ENCODE assay signal across 9 mouse cellular contexts in the genomic region with DNA sequence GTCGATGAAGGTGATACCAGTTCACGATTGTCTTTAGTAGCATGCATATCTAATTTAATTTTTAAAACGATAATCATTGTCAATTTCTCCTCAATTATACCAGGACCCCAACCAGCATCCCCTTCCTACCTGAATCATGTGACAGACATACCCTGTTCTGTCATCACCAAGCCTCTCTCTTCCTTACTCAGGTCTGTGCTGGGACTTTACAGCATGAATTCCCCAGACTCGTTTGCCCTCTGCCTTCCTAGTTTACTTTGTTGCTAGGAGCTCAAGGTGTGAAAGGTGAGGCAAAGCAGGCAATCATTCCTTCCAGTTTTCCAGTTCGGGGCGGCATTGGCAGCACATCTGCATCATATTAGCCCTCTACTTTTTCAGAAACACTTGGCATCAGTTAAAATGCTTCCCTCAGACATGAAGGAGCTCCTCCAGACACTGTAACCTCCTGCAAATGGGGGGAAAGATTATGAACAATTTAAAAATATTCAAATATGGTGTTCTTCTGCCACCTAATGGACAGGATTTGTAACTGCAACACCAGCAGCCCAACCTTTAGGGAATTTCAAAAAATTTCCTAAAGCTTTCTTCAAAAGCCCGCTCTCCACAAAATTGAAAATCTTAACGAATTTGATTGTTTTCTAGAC. TPM values are rescaled to one million over a fixed set of nuclear protein-coding genes. Genes with fewer than 3 reads are reported as not detected.
A peak's percentile ranks its signal among the peaks of the same experiment; 100 is the strongest.
DNase-seq lines count a peak whose midpoint lies in the region; ATAC-seq and TF ChIP-seq lines count a peak whose summit lies in the region.
"Had no signal": no experiment of that assay in that cellular context is flagged by ENCODE, and none has a peak within 500 bp of the region (broad histone marks: within the 10 kb centered on the region; RNA-seq: fewer than 3 reads in every experiment).

No protein-coding gene starts in this region.

- H3K9ac ChIP-seq in heart, postnatal 0 days (replicated peaks; ENCODE audit: low read depth, low read length) = no peak overlapping the region
- H3K9ac ChIP-seq in hindbrain, postnatal 0 days (replicated peaks; ENCODE audit: low read length) = no peak overlapping the region
- H3K9ac ChIP-seq: stomach, embryonic 15.5 days had no signal

- WGBS in heart, postnatal 0 days = 42% methylated on average over 8 of the region's 8 CpGs
- WGBS in hindbrain, postnatal 0 days = 53% methylated on average over 8 of the region's 8 CpGs

- H3K36me3 ChIP-seq in heart, postnatal 0 days (replicated peaks; ENCODE audit: control insufficient read depth, insufficient read depth, low read length) = no peaks in the 10 kb centered on the region
- no peaks in the 10 kb centered on the region for H3K36me3 ChIP-seq in hindbrain, postnatal 0 days (ENCODE audit: insufficient read depth, low read length)
- H3K36me3 ChIP-seq: stomach, embryonic 15.5 days had no signal

- no peak for TF ChIP-seq EP300 in heart, postnatal 0 days (IDR thresholded peaks at IDR 0.05; ENCODE audit: low read depth)

- peak; percentile 53 for DNase-seq in heart, postnatal 0 days (ENCODE audit: low spot score)
- no peak for DNase-seq in heart, postnatal 14 days
- DNase-seq in CD4-positive, CD25-positive, alpha-beta regulatory T cell, adult 2 months (ENCODE audit: low read depth, low spot score) = peak; percentile 41
- DNase-seq in hindbrain, postnatal 0 days (ENCODE audit: low spot score) = peak; percentile 74
- peak; percentile 29 for DNase-seq in neural tube, embryonic 10.5 days (ENCODE audit: extremely low spot score, low spot score)
- no peak for DNase-seq in thymus, postnatal 25 days
- DNase-seq in spleen, postnatal 36 days (ENCODE audit: low spot score in 2 of 2) = no peak

- H3K27me3 ChIP-seq in heart, postnatal 0 days (ENCODE audit: control insufficient read depth, insufficient read depth, low read length) = no peaks in the 10 kb centered on the region
- no peaks in the 10 kb centered on the region for H3K27me3 ChIP-seq in hindbrain, postnatal 0 days (ENCODE audit: insufficient read depth, low read length)
- H3K27me3 ChIP-seq: stomach, embryonic 15.5 days had no signal

- no peak overlapping the region for H3K27ac ChIP-seq in heart, postnatal 0 days (ENCODE audit: low read depth)
- no peak overlapping the region for H3K27ac ChIP-seq in hindbrain, postnatal 0 days
- H3K27ac ChIP-seq: stomach, embryonic 15.5 days had no signal

- H3K4me3 ChIP-seq in heart, postnatal 0 days (ENCODE audit: low read depth, low read length) = no peak overlapping the region
- H3K4me3 ChIP-seq in hindbrain, postnatal 0 days (ENCODE audit: low read length) = no peak overlapping the region
- H3K4me3 ChIP-seq: stomach, embryonic 15.5 days had no signal

- intact Hi-C loops in heart, postnatal 14 days (cut with DNase I) = loop anchor here (10.0 kb wide), 1 partner anchor 652 kb away; a partner anchor contains a TSS

- ATAC-seq in heart, postnatal 0 days (ENCODE audit: insufficient read depth, low read depth) = no peak
- peak; percentile 92 for ATAC-seq in common myeloid progenitor, adult 5-6 weeks (replicated peaks; ENCODE audit: low read depth, poor library complexity, severe bottlenecking)
- peak; percentile 73 for ATAC-seq in hindbrain, postnatal 0 days

- peak; percentile 59 for TF ChIP-seq CTCF in heart, postnatal 0 days (IDR thresholded peaks at IDR 0.05; ENCODE audit: low read depth)
- TF ChIP-seq CTCF in hindbrain, postnatal 0 days (IDR thresholded peaks at IDR 0.05; ENCODE audit: low read depth) = peak; percentile 76

- H3K4me1 ChIP-seq in heart, postnatal 0 days (ENCODE audit: control insufficient read depth, insufficient read depth) = no peaks in the 10 kb centered on the region
- H3K4me1 ChIP-seq in hindbrain, postnatal 0 days (ENCODE audit: insufficient read depth, low read length) = no peaks in the 10 kb centered on the region
- H3K4me1 ChIP-seq: stomach, embryonic 15.5 days had no signal

- H3K4me2 ChIP-seq in heart, postnatal 0 days (ENCODE audit: low read depth, low read length) = no peak overlapping the region
- H3K4me2 ChIP-seq in hindbrain, postnatal 0 days (ENCODE audit: low read depth, low read length) = no peak overlapping the region
- H3K4me2 ChIP-seq: stomach, embryonic 15.5 days had no signal

- no peaks in the 10 kb centered on the region for H3K9me3 ChIP-seq in heart, postnatal 0 days (replicated peaks; ENCODE audit: control insufficient read depth, low read length)
- no peaks in the 10 kb centered on the region for H3K9me3 ChIP-seq in hindbrain, postnatal 0 days (ENCODE audit: low read length)
- H3K9me3 ChIP-seq: stomach, embryonic 15.5 days had no signal

RNA-seq across cellular contexts. Expression of a gene that starts 36.3 kb away (rescaled TPM):
- total RNA-seq in heart, postnatal 0 days (2014; rRNA removed; ENCODE audit: low replicate concordance) = 5.6 and 10.6 TPM in 2 replicates
- 7.0 and 8.2 TPM in 2 replicates for polyA plus RNA-seq in heart, postnatal 0 days (2015; fragmentation: Nextera tagmentation; extraction: Ambion mirVana)
- 10 to 100 TPM; 32.7 to 35.9 TPM for total RNA-seq in heart, postnatal 14 days (2021)
- total RNA-seq in common myeloid progenitor, adult 5-6 weeks (2017) = not detected in 2 replicates
- total RNA-seq in hindbrain, postnatal 0 days (2014; rRNA removed) = 0.58 and 0.75 TPM in 2 replicates
- polyA plus RNA-seq in hindbrain, postnatal 0 days (2015; fragmentation: Nextera tagmentation; extraction: Ambion mirVana) = 0.79 and 1.2 TPM in 2 replicates

RNA-seq across cellular contexts. Expression of a gene that starts 49.4 kb away (rescaled TPM):
- total RNA-seq in heart, postnatal 0 days (2014; rRNA removed; ENCODE audit: low replicate concordance) = 136 and 152 TPM in 2 replicates
- polyA plus RNA-seq in heart, postnatal 0 days (2015; fragmentation: Nextera tagmentation; extraction: Ambion mirVana) = 258 and 265 TPM in 2 replicates
- 100 to 1,000 TPM; 116 to 119 TPM for total RNA-seq in heart, postnatal 14 days (2021)
- total RNA-seq in common myeloid progenitor, adult 5-6 weeks (2017) = 103 and 114 TPM in 2 replicates
- total RNA-seq in hindbrain, postnatal 0 days (2014; rRNA removed) = 106 and 108 TPM in 2 replicates
- 170 and 175 TPM in 2 replicates for polyA plus RNA-seq in hindbrain, postnatal 0 days (2015; fragmentation: Nextera tagmentation; extraction: Ambion mirVana)

Comparison
In these comparisons a context has a peak if more than half of its experiments do, and no peak if none do; other contexts are left out.
1. DNase-seq: peak in heart, postnatal 0 days (single experiment), CD4-positive, CD25-positive, alpha-beta regulatory T cell, adult 2 months (single experiment), hindbrain, postnatal 0 days (single experiment) and neural tube, embryonic 10.5 days (single experiment); none in heart, postnatal 14 days (0 of 2), thymus, postnatal 25 days (single experiment) and spleen, postnatal 36 days (0 of 2).